ENCODE assay signal across 24 mouse cellular contexts in genomic region chr1:151118530-151118929, GRCm38 (mm10).
DNase-seq lines count a peak whose midpoint lies in the region; ATAC-seq and TF ChIP-seq lines count a peak whose summit lies in the region.
"Had no signal": no experiment of that assay in that cellular context is flagged by ENCODE, and none has a peak within 500 bp of the region (broad histone marks: within the 10 kb centered on the region; RNA-seq: fewer than 3 reads in every experiment).

No protein-coding gene starts in this region.

- H3K4me2 ChIP-seq in lung, embryonic 14.5 days, result no peak overlapping the region
- H3K4me2 ChIP-seq in hindbrain, embryonic 12.5 days (replicated peaks), result no peak overlapping the region
- H3K4me2 ChIP-seq: hindbrain, embryonic 15.5 days; limb, embryonic 15.5 days; midbrain, embryonic 13.5 days; neural tube, embryonic 15.5 days had no signal

- H3K9me3 ChIP-seq in lung, embryonic 14.5 days (ENCODE audit: low read depth, low read length), result no peaks in the 10 kb centered on the region
- no peaks in the 10 kb centered on the region for H3K9me3 ChIP-seq in hindbrain, embryonic 12.5 days (replicated peaks)
- H3K9me3 ChIP-seq: hindbrain, embryonic 15.5 days; limb, embryonic 15.5 days; midbrain, embryonic 13.5 days; neural tube, embryonic 15.5 days had no signal

- peak; percentile 35; the same call in 1 of the 2 replicates for ATAC-seq in lung, embryonic 14.5 days (ENCODE audit: insufficient read depth)
- peak; percentile 17; the same call in 1 of the 2 replicates for ATAC-seq in granulocyte monocyte progenitor cell, adult 5-6 weeks (replicated peaks; ENCODE audit: poor library complexity, severe bottlenecking)
- no peak for ATAC-seq in hindbrain, embryonic 12.5 days (ENCODE audit: low FRiP score)
- ATAC-seq: forebrain, embryonic 14.5 days; liver, postnatal 0 days; midbrain, embryonic 13.5 days had no signal

- no peak overlapping the region for H3K9ac ChIP-seq in lung, embryonic 14.5 days
- H3K9ac ChIP-seq in hindbrain, embryonic 12.5 days, result no peak overlapping the region
- H3K9ac ChIP-seq: hindbrain, embryonic 15.5 days; limb, embryonic 15.5 days; liver, postnatal 0 days; midbrain, embryonic 13.5 days; neural tube, embryonic 15.5 days had no signal

- H3K4me1 ChIP-seq in lung, embryonic 14.5 days (ENCODE audit: insufficient read depth), result no peaks in the 10 kb centered on the region
- no peaks in the 10 kb centered on the region for H3K4me1 ChIP-seq in hindbrain, embryonic 12.5 days
- H3K4me1 ChIP-seq: hindbrain, embryonic 15.5 days; limb, embryonic 15.5 days; neural tube, embryonic 15.5 days had no signal

- H3K36me3 ChIP-seq in lung, embryonic 14.5 days (ENCODE audit: insufficient read depth), result no peaks in the 10 kb centered on the region
- no peaks in the 10 kb centered on the region for H3K36me3 ChIP-seq in hindbrain, embryonic 12.5 days
- H3K36me3 ChIP-seq: hindbrain, embryonic 15.5 days; limb, embryonic 15.5 days; midbrain, embryonic 13.5 days; neural tube, embryonic 15.5 days had no signal

- TF ChIP-seq CTCF in lung, embryonic 14.5 days (IDR thresholded peaks at IDR 0.05; ENCODE audit: low read depth), result no peak

- H3K4me3 ChIP-seq in lung, embryonic 14.5 days (ENCODE audit: low read depth, low read length), result no peak overlapping the region
- no peak overlapping the region for H3K4me3 ChIP-seq in hindbrain, embryonic 12.5 days
- H3K4me3 ChIP-seq: erythroblast, embryonic 14.5 days; heart, adult 2 months; hindbrain, embryonic 15.5 days; limb, embryonic 15.5 days; midbrain, embryonic 13.5 days; myocyte; neural tube, embryonic 15.5 days had no signal

- 53% methylated on average over 4 of the region's 4 CpGs for WGBS in lung, embryonic 14.5 days
- WGBS in hindbrain, embryonic 12.5 days, result 53% methylated on average over 4 of the region's 4 CpGs

- no peaks in the 10 kb centered on the region for H3K27me3 ChIP-seq in lung, embryonic 14.5 days (ENCODE audit: insufficient read depth, low read length)
- no peaks in the 10 kb centered on the region for H3K27me3 ChIP-seq in hindbrain, embryonic 12.5 days
- H3K27me3 ChIP-seq: hindbrain, embryonic 15.5 days; limb, embryonic 15.5 days; midbrain, embryonic 13.5 days; neural tube, embryonic 15.5 days had no signal

- no peak overlapping the region for H3K27ac ChIP-seq in lung, embryonic 14.5 days (ENCODE audit: low read depth)
- H3K27ac ChIP-seq in hindbrain, embryonic 12.5 days, result no peak overlapping the region
- H3K27ac ChIP-seq: heart, adult 2 months; hindbrain, embryonic 15.5 days; limb, embryonic 15.5 days; midbrain, embryonic 13.5 days; neural tube, embryonic 15.5 days had no signal

- DNase-seq in lung, embryonic 14.5 days, result no peak
- no peak for DNase-seq in lung, adult 18-20 months
- DNase-seq in embryo, embryonic 11 days, result peak; percentile 41
- no peak for DNase-seq in thymus, postnatal 25 days
- DNase-seq in gastrocnemius, postnatal 4 days (ENCODE audit: low spot score in 2 of 2), result no peak
- DNase-seq: adrenal gland, adult 2 months; cerebellum, adult 11 months; cerebellum, postnatal 25 days; heart, adult 2 months; kidney, adult 11 months; kidney, postnatal 25 days; layer of hippocampus, adult 9-11 months; liver, postnatal 0 days; lung, postnatal 36 days; thymus, postnatal 4 days had no signal
